Mouse (Mus musculus) midbrain, embryonic 16.5 days (tissue): ENCODE measurements at regions not wholly inside any gene's neighbourhood (a gene's known extent, or its start where the extent isn't known, plus 50 kb on each side); places are given as distances from the start of the nearest gene placed in this dataset.

ENCODE experiments used
- ATAC-seq: fragments of 200-750 bp; cut with Nextera tagmentation; 2 replicates; pipeline ENCODE4 v1.8.0; 2017; ENCODE audit warnings: moderate TSS enrichment
- H3K27ac ChIP-seq: fragments of 300-500 bp; sonication (generic); 2 replicates; pipeline ENCODE4 v1.5.1; 2014; ENCODE audit warnings: mild to moderate bottlenecking, low read length, mixed read lengths
- H3K27me3 ChIP-seq: fragments of 300-500 bp; sonication (generic); 2 replicates; pipeline ENCODE4 v1.6.1; 2014; ENCODE audit warnings: low read depth, low read length, mixed read lengths; ENCODE audit not compliant: control insufficient read depth, insufficient read depth
- H3K36me3 ChIP-seq: fragments of 300-500 bp; sonication (generic); 2 replicates; pipeline ENCODE4 v1.6.1; 2014; ENCODE audit warnings: mild to moderate bottlenecking, low read length, moderate library complexity, mixed read lengths; ENCODE audit not compliant: control insufficient read depth, insufficient read depth
- H3K4me1 ChIP-seq: fragments of 300-500 bp; sonication (generic); 2 replicates; pipeline ENCODE4 v1.6.1; 2014; ENCODE audit warnings: mild to moderate bottlenecking, low read length, mixed read lengths; ENCODE audit not compliant: control insufficient read depth, insufficient read depth
- H3K4me2 ChIP-seq: fragments of 300-500 bp; sonication (generic); 2 replicates; pipeline ENCODE4 v1.6.1; 2014; ENCODE audit warnings: mild to moderate bottlenecking, low read length, mixed read lengths
- H3K4me3 ChIP-seq: fragments of 300-500 bp; sonication (generic); 2 replicates; pipeline ENCODE4 v1.5.1; 2014; ENCODE audit warnings: low read depth, mild to moderate bottlenecking, low read length, moderate library complexity, mixed read lengths
- H3K9ac ChIP-seq: fragments of 300-500 bp; sonication (generic); 2 replicates; pipeline ENCODE4 v1.6.1; 2014; ENCODE audit warnings: low read depth, low read length, mixed read lengths
- H3K9me3 ChIP-seq: fragments of 300-500 bp; sonication (generic); replicated peaks from 2 replicates; pipeline ENCODE4 v1.6.1; 2014; ENCODE audit warnings: mild to moderate bottlenecking, low read length, mixed read lengths; ENCODE audit not compliant: control insufficient read depth, poor library complexity, severe bottlenecking
- whole genome bisulfite sequencing: fragments of 180-500 bp; shearing (Covaris S2); extraction: QIAGEN DNeasy Blood & Tissue Kit; methylation state at CpG from one replicate; pipeline ENCODE4 v1.1.7; 2014; 5-methylcytosine and 5-hydroxymethylcytosine counted together

- Histone ChIP-seq H3K36me3 (no peaks in the 10 kb centered on the region), H3K4me2 (no peak overlapping the region), H3K9me3 (no peaks in the 10 kb centered on the region), H3K27ac (no peak overlapping the region), H3K27me3 (no peaks in the 10 kb centered on the region), H3K9ac (no peak overlapping the region), H3K4me3 (no peak overlapping the region), H3K4me1 (peaks cover 7% of the 10 kb centered on the region)
- no peak for ATAC-seq
- WGBS, result 74% methylated on average over 4 of the region's 4 CpGs
These were observed 130.6 kb downstream of the Cand1 start for GRCm38 (mm10) chr10:119109207-119109606.

- Histone ChIP-seq H3K9me3 (no peaks in the 10 kb centered on the region), H3K36me3 (no peaks in the 10 kb centered on the region), H3K4me1 (peaks cover 7% of the 10 kb centered on the region), H3K4me3 (no peak overlapping the region), H3K27ac (no peak overlapping the region), H3K4me2 (no peak overlapping the region), H3K27me3 (no peaks in the 10 kb centered on the region), H3K9ac (no peak overlapping the region)
- no peak for ATAC-seq
- 55% methylated on average over 6 of the region's 6 CpGs for WGBS
These were observed 132.1 kb downstream of the Cand1 start for GRCm38 (mm10) chr10:119107728-119108127.

- Histone ChIP-seq H3K4me1 (peaks cover 7% of the 10 kb centered on the region), H3K9ac (no peak overlapping the region), H3K4me2 (no peak overlapping the region), H3K9me3 (0 out of 2 replicates have a peak, but pooled peaks cover 6% of the 10 kb centered on the region), H3K36me3 (no peaks in the 10 kb centered on the region), H3K4me3 (no peak overlapping the region), H3K27me3 (no peaks in the 10 kb centered on the region), H3K27ac (no peak overlapping the region)
- 90% methylated on average over 3 of the region's 3 CpGs for WGBS
- no peak for ATAC-seq
These were observed 133.8 kb downstream of the Cand1 start for GRCm38 (mm10) chr10:119106105-119106504.

GRCm38 (mm10) chr10:119105279-119105881 is 134.5 kb downstream of the Cand1 start:
- no peaks in the 10 kb centered on the region for H3K36me3 ChIP-seq
- no peak overlapping the region for H3K4me2 ChIP-seq
- 65% methylated on average over 7 of the region's 7 CpGs for WGBS
- H3K4me3 ChIP-seq, result no peak overlapping the region
- no peaks in the 10 kb centered on the region for H3K4me1 ChIP-seq
- H3K9me3 ChIP-seq, result 0 out of 2 replicates have a peak, but pooled peaks cover 6% of the 10 kb centered on the region
- H3K27me3 ChIP-seq, result no peaks in the 10 kb centered on the region
- H3K9ac ChIP-seq, result no peak overlapping the region
- no peak for ATAC-seq
- no peak overlapping the region for H3K27ac ChIP-seq

GRCm38 (mm10) chr10:119100511-119100910 is 139.3 kb downstream of the Cand1 start:
- Histone ChIP-seq H3K4me3 (no peak overlapping the region), H3K27ac (no peak overlapping the region)
- 19% methylated on average over 7 of the region's 7 CpGs for WGBS

GRCm38 (mm10) chr10:119099092-119099792 is 140.6 kb downstream of the Cand1 start:
- H3K9me3 ChIP-seq, result 0 out of 2 replicates have a peak, but pooled peaks cover 6% of the 10 kb centered on the region
- ATAC-seq, result no peak; the same call in 1 of the 2 replicates
- H3K27ac ChIP-seq, result no peak overlapping the region
- no peak overlapping the region for H3K4me3 ChIP-seq
- H3K4me2 ChIP-seq, result no peak overlapping the region
- H3K4me1 ChIP-seq, result 0 out of 2 replicates have a peak, but pooled peaks cover 2% of the 10 kb centered on the region
- no peak overlapping the region for H3K9ac ChIP-seq
- 50% methylated on average over 10 of the region's 10 CpGs for WGBS
- no peaks in the 10 kb centered on the region for H3K36me3 ChIP-seq
- H3K27me3 ChIP-seq, result no peaks in the 10 kb centered on the region

More at GRCm38 (mm10) chr10:119100511-119100910, 139.3 kb downstream of the Cand1 start:
- H3K9me3 ChIP-seq, result 0 out of 2 replicates have a peak, but pooled peaks cover 6% of the 10 kb centered on the region
- H3K36me3 ChIP-seq, result no peaks in the 10 kb centered on the region
- H3K4me1 ChIP-seq, result 0 out of 2 replicates have a peak, but pooled peaks cover 2% of the 10 kb centered on the region
- H3K4me2 ChIP-seq, result no peak overlapping the region
- peak; percentile 51; the same call in 1 of the 2 replicates for ATAC-seq
- no peak overlapping the region for H3K9ac ChIP-seq
- H3K27me3 ChIP-seq, result no peaks in the 10 kb centered on the region

GRCm38 (mm10) chr10:119094166-119094565 is 145.7 kb downstream of the Cand1 start:
- Histone ChIP-seq H3K9me3 (no peaks in the 10 kb centered on the region), H3K9ac (no peak overlapping the region), H3K27me3 (no peaks in the 10 kb centered on the region), H3K4me2 (no peak overlapping the region), H3K4me1 (0 out of 2 replicates have a peak, but pooled peaks cover under 1% of the 10 kb centered on the region), H3K36me3 (no peaks in the 10 kb centered on the region), H3K4me3 (no peak overlapping the region), H3K27ac (no peak overlapping the region)
- WGBS, result 91% methylated on average over 11 of the region's 11 CpGs
- ATAC-seq, result no peak

GRCm38 (mm10) chr10:119087886-119088285 is 152.0 kb downstream of the Cand1 start:
- Histone ChIP-seq H3K27me3 (no peaks in the 10 kb centered on the region), H3K27ac (no peak overlapping the region), H3K4me3 (no peak overlapping the region), H3K36me3 (no peaks in the 10 kb centered on the region), H3K4me2 (no peak overlapping the region), H3K9ac (no peak overlapping the region), H3K4me1 (no peaks in the 10 kb centered on the region), H3K9me3 (no peaks in the 10 kb centered on the region)
- no peak for ATAC-seq
- 92% methylated on average over 4 of the region's 4 CpGs for WGBS

- Histone ChIP-seq H3K27me3 (no peaks in the 10 kb centered on the region), H3K36me3 (no peaks in the 10 kb centered on the region), H3K4me3 (no peak overlapping the region), H3K4me1 (no peaks in the 10 kb centered on the region), H3K27ac (no peak overlapping the region), H3K9me3 (no peaks in the 10 kb centered on the region), H3K9ac (no peak overlapping the region), H3K4me2 (no peak overlapping the region)
- no peak for ATAC-seq
- 88% methylated on average over 5 of the region's 5 CpGs for WGBS
These were observed 152.7 kb downstream of the Cand1 start for GRCm38 (mm10) chr10:119087071-119087665.
